Comparison of ENCODE assay signal across 38 mouse cellular contexts in genomic region chr9:32412836-32413580, GRCm38 (mm10). TPM values are rescaled to one million over a fixed set of nuclear protein-coding genes. Genes with fewer than 3 reads are reported as not detected.
DNase-seq lines count a peak whose midpoint lies in the region; ATAC-seq and TF ChIP-seq lines count a peak whose summit lies in the region.
"Had no signal": no experiment of that assay in that cellular context is flagged by ENCODE, and none has a peak within 500 bp of the region (broad histone marks: within the 10 kb centered on the region; RNA-seq: fewer than 3 reads in every experiment).

No protein-coding gene starts in this region.

- WGBS in heart, embryonic 16.5 days: 52% methylated on average over 10 of the region's 10 CpGs
- WGBS in heart, embryonic 11.5 days (ENCODE audit: insufficient replicate concordance): 57% methylated on average over 10 of the region's 10 CpGs
- 43% methylated on average over 10 of the region's 10 CpGs for WGBS in stomach, embryonic 15.5 days
- WGBS in stomach, postnatal 0 days: 46% methylated on average over 10 of the region's 10 CpGs
- 76% methylated on average over 10 of the region's 10 CpGs for WGBS in limb, embryonic 10.5 days
- WGBS in forebrain, postnatal 0 days: 68% methylated on average over 10 of the region's 10 CpGs
- 75% methylated on average over 10 of the region's 10 CpGs for WGBS in forebrain, embryonic 12.5 days

- no peak for DNase-seq in stomach, postnatal 0 days (ENCODE audit: low spot score)
- DNase-seq in limb, embryonic 10.5 days (ENCODE audit: low spot score): no peak
- no peak for DNase-seq in forebrain, postnatal 0 days
- DNase-seq: adrenal gland, postnatal 25 days; B cell, adult 2 months; cerebellum, adult 18-20 months; cerebellum, postnatal 10 days; gastrocnemius, postnatal 25 days; heart, adult 18-20 months; heart, postnatal 14 days; kidney, adult 11 months; kidney, postnatal 14 days; layer of hippocampus, adult 9-11 months; lung, postnatal 14 days; retina, postnatal 1 day; right cerebral cortex, postnatal 25 days had no signal

- peaks cover 6% of the 10 kb centered on the region for H3K27me3 ChIP-seq in heart, embryonic 16.5 days (ENCODE audit: control insufficient read depth, insufficient read depth, low read length)
- H3K27me3 ChIP-seq in heart, embryonic 11.5 days (ENCODE audit: control insufficient read depth, insufficient read depth, low read length): peaks cover 5% of the 10 kb centered on the region; the same call in 1 of the 2 replicates
- no peaks in the 10 kb centered on the region; the same call in 1 of the 2 replicates for H3K27me3 ChIP-seq in stomach, embryonic 15.5 days (replicated peaks)
- H3K27me3 ChIP-seq in stomach, postnatal 0 days (ENCODE audit: control insufficient read depth, insufficient read depth, low read length): no peaks in the 10 kb centered on the region
- H3K27me3 ChIP-seq in limb, embryonic 10.5 days (ENCODE audit: low read depth, poor library complexity, severe bottlenecking): peaks cover 3% of the 10 kb centered on the region; the same call in 1 of the 2 replicates
- peaks cover 7% of the 10 kb centered on the region for H3K27me3 ChIP-seq in forebrain, postnatal 0 days (ENCODE audit: insufficient read depth, low read length)
- H3K27me3 ChIP-seq in forebrain, embryonic 12.5 days: peaks cover 79% of the 10 kb centered on the region

- H3K9me3 ChIP-seq in heart, embryonic 16.5 days (replicated peaks; ENCODE audit: control insufficient read depth, low read length): no peaks in the 10 kb centered on the region
- H3K9me3 ChIP-seq in heart, embryonic 11.5 days (replicated peaks; ENCODE audit: control insufficient read depth, low read length): no peaks in the 10 kb centered on the region
- H3K9me3 ChIP-seq in stomach, embryonic 15.5 days: no peaks in the 10 kb centered on the region
- H3K9me3 ChIP-seq in stomach, postnatal 0 days (ENCODE audit: control insufficient read depth, low read length): no peaks in the 10 kb centered on the region
- H3K9me3 ChIP-seq in limb, embryonic 10.5 days (replicated peaks): no peaks in the 10 kb centered on the region
- no peaks in the 10 kb centered on the region for H3K9me3 ChIP-seq in forebrain, postnatal 0 days (ENCODE audit: low read length)
- no peaks in the 10 kb centered on the region for H3K9me3 ChIP-seq in forebrain, embryonic 12.5 days
- H3K9me3 ChIP-seq: embryonic facial prominence, embryonic 15.5 days; forebrain, embryonic 13.5 days; midbrain, embryonic 10.5 days; midbrain, embryonic 15.5 days; neural tube, embryonic 15.5 days had no signal

- no peak for TF ChIP-seq CTCF in stomach, postnatal 0 days (IDR thresholded peaks at IDR 0.05; ENCODE audit: low read depth)
- TF ChIP-seq CTCF in forebrain, postnatal 0 days (IDR thresholded peaks at IDR 0.05; ENCODE audit: low read depth): no peak

- peaks cover 19% of the 10 kb centered on the region for H3K4me1 ChIP-seq in heart, embryonic 16.5 days (ENCODE audit: control insufficient read depth, insufficient read depth, low read length)
- H3K4me1 ChIP-seq in heart, embryonic 11.5 days (ENCODE audit: control insufficient read depth, insufficient read depth, low read length): peaks cover 5% of the 10 kb centered on the region
- peaks cover 8% of the 10 kb centered on the region; the same call in 1 of the 2 replicates for H3K4me1 ChIP-seq in stomach, embryonic 15.5 days
- no peaks in the 10 kb centered on the region for H3K4me1 ChIP-seq in stomach, postnatal 0 days (replicated peaks; ENCODE audit: control insufficient read depth, insufficient read depth)
- H3K4me1 ChIP-seq in limb, embryonic 10.5 days: peaks cover 39% of the 10 kb centered on the region
- H3K4me1 ChIP-seq in forebrain, postnatal 0 days (ENCODE audit: insufficient read depth): peaks cover 7% of the 10 kb centered on the region; the same call in 1 of the 2 replicates
- H3K4me1 ChIP-seq in forebrain, embryonic 12.5 days: peaks cover 20% of the 10 kb centered on the region

- no peak for TF ChIP-seq EP300 in stomach, postnatal 0 days (optimal IDR thresholded peaks at IDR 0.05)

- no peak overlapping the region for H3K4me3 ChIP-seq in heart, embryonic 16.5 days (ENCODE audit: low read length)
- H3K4me3 ChIP-seq in heart, embryonic 11.5 days (ENCODE audit: low read depth, low read length): no peak overlapping the region
- no peak overlapping the region for H3K4me3 ChIP-seq in stomach, embryonic 15.5 days (replicated peaks)
- no peak overlapping the region for H3K4me3 ChIP-seq in stomach, postnatal 0 days (ENCODE audit: low read depth, low read length)
- H3K4me3 ChIP-seq in limb, embryonic 10.5 days: no peak overlapping the region
- H3K4me3 ChIP-seq in forebrain, postnatal 0 days (ENCODE audit: low read depth, low read length): no peak overlapping the region
- no peak overlapping the region for H3K4me3 ChIP-seq in forebrain, embryonic 12.5 days (replicated peaks)
- H3K4me3 ChIP-seq: embryonic facial prominence, embryonic 15.5 days; forebrain, embryonic 13.5 days; midbrain, embryonic 10.5 days; midbrain, embryonic 15.5 days; neural tube, embryonic 15.5 days had no signal

- no peak overlapping the region for H3K27ac ChIP-seq in heart, embryonic 16.5 days (ENCODE audit: low read length)
- H3K27ac ChIP-seq in heart, embryonic 11.5 days (ENCODE audit: low read depth, low read length): no peak overlapping the region
- peak overlapping the region; percentile 59; the same call in 1 of the 2 replicates for H3K27ac ChIP-seq in stomach, embryonic 15.5 days
- no peak overlapping the region for H3K27ac ChIP-seq in stomach, postnatal 0 days (replicated peaks)
- H3K27ac ChIP-seq in limb, embryonic 10.5 days: 0 out of 2 replicates have a peak overlapping the region, but pooled peaks have one; percentile 22
- no peak overlapping the region for H3K27ac ChIP-seq in forebrain, postnatal 0 days (ENCODE audit: low read depth, low read length)
- H3K27ac ChIP-seq in forebrain, embryonic 12.5 days: no peak overlapping the region
- H3K27ac ChIP-seq: embryonic facial prominence, embryonic 15.5 days; forebrain, embryonic 13.5 days; midbrain, embryonic 10.5 days; midbrain, embryonic 15.5 days; neural tube, embryonic 15.5 days had no signal

- ATAC-seq in heart, embryonic 16.5 days (replicated peaks; ENCODE audit: extremely low read depth, insufficient read depth, low FRiP score): 0 out of 2 replicates have a peak, but pooled peaks have one; percentile 14
- ATAC-seq in heart, embryonic 11.5 days (replicated peaks; ENCODE audit: insufficient number of reproducible peaks, low FRiP score, low TSS enrichment): no peak
- ATAC-seq in stomach, embryonic 15.5 days (ENCODE audit: insufficient read depth, low FRiP score, low read depth): no peak
- ATAC-seq in stomach, postnatal 0 days (ENCODE audit: low FRiP score, low TSS enrichment): no peak
- ATAC-seq in forebrain, postnatal 0 days: no peak
- no peak for ATAC-seq in forebrain, embryonic 12.5 days (ENCODE audit: low FRiP score)
- ATAC-seq: forebrain, embryonic 13.5 days; hindbrain, embryonic 16.5 days; midbrain, embryonic 15.5 days had no signal

- H3K4me2 ChIP-seq in heart, embryonic 16.5 days (ENCODE audit: low read depth, low read length): no peak overlapping the region
- H3K4me2 ChIP-seq in heart, embryonic 11.5 days: no peak overlapping the region
- no peak overlapping the region for H3K4me2 ChIP-seq in stomach, embryonic 15.5 days
- no peak overlapping the region for H3K4me2 ChIP-seq in stomach, postnatal 0 days (replicated peaks; ENCODE audit: low read depth)
- H3K4me2 ChIP-seq in forebrain, postnatal 0 days (ENCODE audit: low read depth): no peak overlapping the region
- H3K4me2 ChIP-seq in forebrain, embryonic 12.5 days: no peak overlapping the region
- H3K4me2 ChIP-seq: embryonic facial prominence, embryonic 15.5 days; forebrain, embryonic 13.5 days; midbrain, embryonic 15.5 days; neural tube, embryonic 15.5 days had no signal

- H3K36me3 ChIP-seq in heart, embryonic 16.5 days (ENCODE audit: control insufficient read depth, insufficient read depth): no peaks in the 10 kb centered on the region
- no peaks in the 10 kb centered on the region for H3K36me3 ChIP-seq in heart, embryonic 11.5 days (ENCODE audit: control insufficient read depth, insufficient read depth, low read length)
- no peaks in the 10 kb centered on the region for H3K36me3 ChIP-seq in stomach, embryonic 15.5 days
- H3K36me3 ChIP-seq in stomach, postnatal 0 days (ENCODE audit: control insufficient read depth, insufficient read depth, low read length): no peaks in the 10 kb centered on the region
- H3K36me3 ChIP-seq in limb, embryonic 10.5 days: no peaks in the 10 kb centered on the region
- no peaks in the 10 kb centered on the region for H3K36me3 ChIP-seq in forebrain, postnatal 0 days (ENCODE audit: insufficient read depth)
- H3K36me3 ChIP-seq in forebrain, embryonic 12.5 days (replicated peaks): no peaks in the 10 kb centered on the region
- H3K36me3 ChIP-seq: embryonic facial prominence, embryonic 15.5 days; midbrain, embryonic 10.5 days; midbrain, embryonic 15.5 days; neural tube, embryonic 15.5 days had no signal

- no peak overlapping the region for H3K9ac ChIP-seq in heart, embryonic 16.5 days (ENCODE audit: low read length)
- H3K9ac ChIP-seq in heart, embryonic 11.5 days (ENCODE audit: low read depth, low read length): no peak overlapping the region
- H3K9ac ChIP-seq in stomach, embryonic 15.5 days: no peak overlapping the region
- H3K9ac ChIP-seq in stomach, postnatal 0 days (ENCODE audit: low read length): no peak overlapping the region
- no peak overlapping the region for H3K9ac ChIP-seq in forebrain, postnatal 0 days
- H3K9ac ChIP-seq in forebrain, embryonic 12.5 days: no peak overlapping the region
- H3K9ac ChIP-seq: embryonic facial prominence, embryonic 15.5 days; forebrain, embryonic 13.5 days; midbrain, embryonic 15.5 days; neural tube, embryonic 15.5 days had no signal

RNA-seq across cellular contexts. Expression of gene Kcnj1, which starts 40.7 kb away (rescaled TPM):
- polyA plus RNA-seq in heart, embryonic 16.5 days (2015; fragmentation: Nextera tagmentation; extraction: Ambion mirVana): 0.07 TPM in 1 of 2 replicates, not detected in the other
- polyA plus RNA-seq in heart, embryonic 11.5 days (2014; fragmentation: Nextera tagmentation; extraction: Ambion mirVana): 0.09 TPM in 1 of 2 replicates, not detected in the other
- 0.06 TPM in 1 of 2 replicates, not detected in the other for polyA plus RNA-seq in stomach, embryonic 15.5 days (2015; fragmentation: Nextera tagmentation; extraction: Ambion mirVana)
- polyA plus RNA-seq in stomach, postnatal 0 days (2015; fragmentation: Nextera tagmentation; extraction: Ambion mirVana): 0.04 TPM in 1 of 2 replicates, not detected in the other
- polyA plus RNA-seq in limb, embryonic 10.5 days (2016; fragmentation: Nextera tagmentation; extraction: Ambion mirVana): not detected in 2 replicates
- total RNA-seq in forebrain, postnatal 0 days (2014; rRNA removed): not detected in 2 replicates
- polyA plus RNA-seq in forebrain, postnatal 0 days (2015; fragmentation: Nextera tagmentation; extraction: Ambion mirVana): not detected in 2 replicates
- not detected in 2 replicates for polyA plus RNA-seq in forebrain, embryonic 12.5 days (2016; fragmentation: Nextera tagmentation; extraction: Ambion mirVana)
- total RNA-seq: adrenal gland, adult 18-20 months; adrenal gland, postnatal 25 days; common myeloid progenitor, adult 5-6 weeks; gastrocnemius, adult 18-20 months; gastrocnemius, postnatal 25 days; heart, adult 18-20 months; heart, postnatal 14 days; left cerebral cortex, postnatal 10 days; liver, adult 2 months; megakaryocyte progenitor cell, adult 5-6 weeks had no signal
- polyA plus RNA-seq: forebrain, embryonic 13.5 days; frontal cortex, adult 2 months; hindbrain, embryonic 11.5 days; hindbrain, embryonic 16.5 days; limb, embryonic 11.5 days; liver, adult 2 months; liver, embryonic 16.5 days; midbrain, embryonic 10.5 days; midbrain, embryonic 15.5 days; neural tube, embryonic 15.5 days; thymus, postnatal 0 days; urinary bladder, adult 2 months had no signal

Comparison
In these comparisons a context has a peak if more than half of its experiments do, and no peak if none do; other contexts are left out.
1. H3K27ac ChIP-seq: peak in stomach, embryonic 15.5 days (single experiment) and limb, embryonic 10.5 days (single experiment); none in heart, embryonic 16.5 days (single experiment), heart, embryonic 11.5 days (single experiment), stomach, postnatal 0 days (single experiment), forebrain, postnatal 0 days (single experiment) and forebrain, embryonic 12.5 days (single experiment).